Mouse (Mus musculus) kidney, postnatal 0 days (tissue): ENCODE measurements at regions not wholly inside any gene's neighbourhood (a gene's known extent, or its start where the extent isn't known, plus 50 kb on each side); places are given as distances from the start of the nearest gene placed in this dataset.
"Not testable (repeated sequence)": the region's sequence is repeated elsewhere in the genome, so short reads cannot be mapped to it uniquely, and the experiment has no call there.

Experiments
- ATAC-seq: fragments of 200-750 bp; cut with Nextera tagmentation; replicated peaks from 2 replicates; pipeline ENCODE4 v1.8.0; 2017; ENCODE audit warnings: low read depth, moderate number of reproducible peaks, moderate TSS enrichment, moderate library complexity; ENCODE audit not compliant: low FRiP score
- DNase-seq: peaks from one replicate; pipeline ENCODE4 v3.0.0-alpha.2; 2016; ENCODE audit warnings: low spot score
- H3K27ac ChIP-seq: fragments of 300-500 bp; sonication (generic); 2 replicates; pipeline ENCODE4 v1.5.1; 2014; ENCODE audit warnings: mild to moderate bottlenecking
- H3K27me3 ChIP-seq: fragments of 300-500 bp; sonication (generic); 2 replicates; pipeline ENCODE4 v1.6.1; 2014; ENCODE audit warnings: low read length, mixed read lengths; ENCODE audit not compliant: insufficient read depth
- H3K36me3 ChIP-seq: fragments of 300-500 bp; sonication (generic); 2 replicates; pipeline ENCODE4 v1.6.1; 2014; ENCODE audit warnings: low read length, mixed read lengths; ENCODE audit not compliant: insufficient read depth
- H3K4me1 ChIP-seq: fragments of 300-500 bp; sonication (generic); replicated peaks from 2 replicates; pipeline ENCODE4 v1.6.1; 2014; ENCODE audit warnings: antibody characterized with exemption, low read length, mixed read lengths; ENCODE audit not compliant: insufficient read depth
- H3K4me2 ChIP-seq: fragments of 300-500 bp; sonication (generic); 2 replicates; pipeline ENCODE4 v1.6.1; 2014; ENCODE audit warnings: mild to moderate bottlenecking, low read length, moderate library complexity, mixed read lengths
- H3K4me3 ChIP-seq: fragments of 300-500 bp; sonication (generic); replicated peaks from 2 replicates; pipeline ENCODE4 v1.5.1; 2014; ENCODE audit warnings: low read depth, low read length
- H3K9ac ChIP-seq: fragments of 300-500 bp; sonication (generic); 2 replicates; pipeline ENCODE4 v1.6.1; 2014; ENCODE audit warnings: low read depth, low read length
- H3K9me3 ChIP-seq: fragments of 300-500 bp; sonication (generic); replicated peaks from 2 replicates; pipeline ENCODE4 v1.6.1; 2016; ENCODE audit warnings: low read length, inconsistent platforms, mixed read lengths
- CTCF ChIP-seq: IDR thresholded peaks from 2 replicates; pipeline ENCODE4 v1.5.1; 2016; ENCODE audit warnings: antibody characterized with exemption, low read depth, mild to moderate bottlenecking, moderate library complexity
- WGBS: fragments of 180-500 bp; shearing (Covaris S2); extraction: QIAGEN DNeasy Blood & Tissue Kit; methylation state at CpG from one replicate; pipeline ENCODE4 v1.1.7; 2014; 5-methylcytosine and 5-hydroxymethylcytosine counted together

DNA sequence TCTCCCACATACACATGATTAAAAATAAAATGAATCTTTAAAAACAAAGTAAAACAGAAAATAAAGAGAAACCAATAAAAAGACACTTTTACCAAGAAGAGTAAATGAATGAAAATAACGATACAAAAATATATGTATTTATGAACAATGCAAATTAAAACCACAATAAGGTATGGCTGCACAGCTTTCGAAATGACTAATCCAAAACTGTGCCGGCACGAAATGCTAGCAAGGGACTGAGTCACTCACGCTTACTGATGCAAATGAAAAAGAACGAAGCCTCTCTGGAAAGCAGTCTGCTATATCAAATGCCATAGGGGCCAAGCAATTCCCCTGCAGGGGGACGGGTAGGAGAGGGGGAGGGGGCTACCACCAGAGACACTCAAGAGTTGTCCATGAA lies 704.0 kb downstream of the 4930447A16Rik start:
- Histone ChIP-seq H3K27ac (no peak overlapping the region), H3K27me3 (no peaks in the 10 kb centered on the region), H3K4me3 (no peak overlapping the region), H3K4me2 (no peak overlapping the region), H3K36me3 (no peaks in the 10 kb centered on the region), H3K9ac (no peak overlapping the region), H3K9me3 (no peaks in the 10 kb centered on the region), H3K4me1 (no peaks in the 10 kb centered on the region)
- TF ChIP-seq CTCF: no peak
- DNase-seq (no peak), ATAC-seq (no peak)
- 67% methylated on average over 7 of the region's 7 CpGs for WGBS

GRCm38 (mm10) chr15:38129861-38130631 lies 704.7 kb downstream of the 4930447A16Rik start:
- ATAC-seq: no peak
- no peaks in the 10 kb centered on the region for H3K4me1 ChIP-seq
- no peaks in the 10 kb centered on the region for H3K9me3 ChIP-seq
- 79% methylated on average over 8 of the region's 8 CpGs for WGBS
- no peak overlapping the region for H3K4me3 ChIP-seq
- H3K27ac ChIP-seq: no peak overlapping the region
- TF ChIP-seq CTCF: no peak
- H3K27me3 ChIP-seq: no peaks in the 10 kb centered on the region
- H3K4me2 ChIP-seq: no peak overlapping the region
- no peak for DNase-seq
- H3K9ac ChIP-seq: no peak overlapping the region
- H3K36me3 ChIP-seq: no peaks in the 10 kb centered on the region

DNA sequence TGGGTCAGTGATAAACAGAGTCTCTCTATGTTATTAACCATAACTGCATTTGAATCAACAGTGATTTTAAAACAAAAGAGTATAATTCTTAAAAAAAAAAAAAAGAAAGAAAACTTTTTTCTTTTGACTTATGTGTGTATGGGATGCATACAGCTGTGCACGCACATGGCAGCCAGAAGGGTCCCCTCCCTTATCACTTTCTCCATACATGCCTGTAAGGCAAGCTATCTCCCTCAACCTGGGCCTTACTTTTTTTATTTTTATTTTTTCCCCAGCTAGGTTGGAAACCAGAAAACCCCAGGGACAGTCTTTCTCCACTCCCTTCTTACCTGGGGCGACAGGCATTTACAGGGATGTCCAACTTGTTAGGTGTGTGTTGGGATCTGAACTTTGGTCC lies 705.3 kb downstream of the 4930447A16Rik start:
- no peaks in the 10 kb centered on the region for H3K9me3 ChIP-seq
- H3K27ac ChIP-seq: no peak overlapping the region
- no peak overlapping the region for H3K9ac ChIP-seq
- no peak for TF ChIP-seq CTCF
- DNase-seq (no peak), ATAC-seq (no peak)
- no peaks in the 10 kb centered on the region for H3K27me3 ChIP-seq
- no peaks in the 10 kb centered on the region for H3K4me1 ChIP-seq
- no peak overlapping the region for H3K4me2 ChIP-seq
- H3K36me3 ChIP-seq: no peaks in the 10 kb centered on the region
- WGBS: 95% methylated on average over 2 of the region's 2 CpGs
- no peak overlapping the region for H3K4me3 ChIP-seq

DNA sequence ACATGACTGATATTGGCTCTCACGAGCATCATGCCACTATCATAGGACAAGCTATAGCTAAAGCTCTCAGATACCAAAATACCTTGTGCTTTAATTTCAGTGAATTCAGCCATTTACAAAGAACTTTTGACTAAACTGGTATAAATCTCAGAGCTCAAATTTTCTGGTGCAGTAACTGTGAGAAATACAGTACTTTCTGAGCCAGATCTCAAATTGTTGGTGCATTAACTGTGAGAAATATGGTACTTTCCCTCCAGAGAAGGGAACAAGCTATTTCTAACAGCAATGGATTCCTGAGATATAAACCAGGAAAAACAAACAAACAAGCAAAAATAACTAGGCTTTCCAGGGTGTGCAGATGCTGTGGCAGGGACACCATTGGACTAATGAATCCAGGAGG lies 714.3 kb downstream of the 4930447A16Rik start:
- no peak overlapping the region for H3K9ac ChIP-seq
- no peak overlapping the region for H3K4me3 ChIP-seq
- no peak overlapping the region for H3K27ac ChIP-seq
- ATAC-seq (no peak), DNase-seq (no peak)
- H3K4me2 ChIP-seq: no peak overlapping the region
- no peak for TF ChIP-seq CTCF
- no peaks in the 10 kb centered on the region for H3K27me3 ChIP-seq
- no peaks in the 10 kb centered on the region for H3K4me1 ChIP-seq
- H3K9me3 ChIP-seq: no peaks in the 10 kb centered on the region
- WGBS: 96% methylated on average over 1 of the region's 1 CpGs
- H3K36me3 ChIP-seq: no peaks in the 10 kb centered on the region

DNA sequence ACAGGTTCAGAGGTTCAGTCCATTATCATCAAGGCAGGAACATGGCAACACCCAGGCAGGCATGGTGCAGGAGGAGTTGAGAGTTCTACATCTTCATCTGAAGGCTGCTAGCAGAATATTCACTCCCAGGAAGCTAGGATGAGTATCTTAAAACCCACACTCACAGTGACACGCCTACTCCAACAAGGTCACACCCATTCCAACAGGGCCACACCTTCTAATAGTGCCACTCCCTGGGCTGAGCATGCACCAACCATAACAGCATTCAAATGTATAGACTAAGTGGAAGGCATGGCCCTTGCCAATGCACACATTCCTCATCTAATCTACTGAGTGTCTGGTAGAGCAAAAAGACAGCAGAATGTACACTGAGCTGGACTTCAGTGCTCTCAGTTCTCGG lies 718.1 kb downstream of the 4930447A16Rik start:
- no peaks in the 10 kb centered on the region for H3K36me3 ChIP-seq
- H3K4me3 ChIP-seq: no peak overlapping the region
- no peak for DNase-seq
- H3K4me1 ChIP-seq: no peaks in the 10 kb centered on the region
- H3K4me2 ChIP-seq: no peak overlapping the region
- H3K9me3 ChIP-seq: no peaks in the 10 kb centered on the region
- 79% methylated on average over 2 of the region's 2 CpGs for WGBS
- H3K27me3 ChIP-seq: no peaks in the 10 kb centered on the region
- no peak for TF ChIP-seq CTCF
- ATAC-seq: no peak
- H3K27ac ChIP-seq: no peak overlapping the region
- H3K9ac ChIP-seq: no peak overlapping the region

DNA sequence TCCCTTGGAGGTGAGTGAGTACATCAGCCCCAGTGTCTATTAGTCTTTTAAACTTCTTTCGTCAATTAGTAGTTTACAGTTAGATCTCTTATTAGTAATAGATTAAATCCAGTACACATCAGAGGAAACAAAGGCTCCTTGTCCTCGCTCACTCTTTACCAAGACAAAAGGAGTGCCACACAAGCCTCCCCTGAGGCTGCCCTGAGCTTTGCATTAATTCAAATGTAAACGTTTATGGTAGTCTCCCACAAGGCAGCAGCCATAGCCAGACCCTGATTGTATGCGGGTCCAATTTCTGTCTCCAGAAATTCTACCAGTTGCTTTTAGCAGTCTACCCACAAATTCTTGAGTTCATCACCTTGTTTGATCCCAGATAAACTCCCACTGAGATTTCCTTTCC lies 726.3 kb downstream of the 4930447A16Rik start:
- H3K4me1 ChIP-seq: no peaks in the 10 kb centered on the region
- H3K27me3 ChIP-seq: no peaks in the 10 kb centered on the region
- no peak for ATAC-seq
- H3K9me3 ChIP-seq: no peaks in the 10 kb centered on the region
- H3K9ac ChIP-seq: no peak overlapping the region
- no peak for DNase-seq
- no peak for TF ChIP-seq CTCF
- H3K4me2 ChIP-seq: no peak overlapping the region
- no peaks in the 10 kb centered on the region for H3K36me3 ChIP-seq
- H3K27ac ChIP-seq: no peak overlapping the region
- H3K4me3 ChIP-seq: no peak overlapping the region
- 62% methylated on average over 4 of the region's 4 CpGs for WGBS

GRCm38 (mm10) chr15:38153821-38154220 lies 728.5 kb downstream of the 4930447A16Rik start:
- H3K4me3 ChIP-seq, H3K27ac ChIP-seq, H3K9ac ChIP-seq, H3K36me3 ChIP-seq, H3K4me1 ChIP-seq, ATAC-seq, H3K27me3 ChIP-seq, DNase-seq, H3K9me3 ChIP-seq, H3K4me2 ChIP-seq: not testable (repeated sequence)
